Mouse (Mus musculus) embryonic facial prominence, embryonic 12.5 days (tissue): ENCODE measurements around the gene Gpr107. TPM values are rescaled to one million over a fixed set of nuclear protein-coding genes. Genes with fewer than 3 reads are reported as not detected.

Experiments used
- ATAC-seq: fragments of 200-750 bp; cut with Nextera tagmentation; 2 replicates; pipeline ENCODE4 v1.8.0; 2017; ENCODE audit not compliant: insufficient number of reproducible peaks, insufficient read depth, low FRiP score, low TSS enrichment
- H3K27ac ChIP-seq: fragments of 300-500 bp; sonication (generic); 2 replicates; pipeline ENCODE4 v1.5.1; 2016; ENCODE audit warnings: mild to moderate bottlenecking
- H3K27me3 ChIP-seq: fragments of 300-500 bp; sonication (generic); 2 replicates; pipeline ENCODE4 v1.6.1; 2016; ENCODE audit warnings: mild to moderate bottlenecking, moderate library complexity
- H3K36me3 ChIP-seq: fragments of 300-500 bp; sonication (generic); 2 replicates; pipeline ENCODE4 v1.6.1; 2016; ENCODE audit warnings: mild to moderate bottlenecking
- H3K4me1 ChIP-seq: fragments of 300-500 bp; sonication (generic); 2 replicates; pipeline ENCODE4 v1.6.1; 2016
- H3K4me2 ChIP-seq: fragments of 300-500 bp; sonication (generic); replicated peaks from 2 replicates; pipeline ENCODE4 v1.6.1; 2016; ENCODE audit warnings: mild to moderate bottlenecking, moderate library complexity
- H3K4me3 ChIP-seq: fragments of 300-500 bp; sonication (generic); 2 replicates; pipeline ENCODE4 v1.5.1; 2016; ENCODE audit warnings: mild to moderate bottlenecking
- H3K9ac ChIP-seq: fragments of 300-500 bp; sonication (generic); 2 replicates; pipeline ENCODE4 v1.6.1; 2016; ENCODE audit warnings: mild to moderate bottlenecking, moderate library complexity
- H3K9me3 ChIP-seq: fragments of 300-500 bp; sonication (generic); 2 replicates; pipeline ENCODE4 v1.6.1; 2016; ENCODE audit warnings: mild to moderate bottlenecking, moderate library complexity
- WGBS: fragments of 180-500 bp; shearing (Covaris S2); methylation state at CpG from one replicate; pipeline ENCODE4 v1.1.7; 2016; 5-methylcytosine and 5-hydroxymethylcytosine counted together
- polyA plus RNA-seq: library from polyadenylated mRNA; unstranded; fragments of >200 nt; fragmentation: Nextera tagmentation; extraction: Ambion mirVana; gene quantifications from 2 replicates; pipeline ENCODE4 v1.2.1, GENCODE M21; 2016

The Gpr107 gene
- polyA plus RNA-seq, 1 experiment from 2014 or later: 41.1 TPM

DNA sequence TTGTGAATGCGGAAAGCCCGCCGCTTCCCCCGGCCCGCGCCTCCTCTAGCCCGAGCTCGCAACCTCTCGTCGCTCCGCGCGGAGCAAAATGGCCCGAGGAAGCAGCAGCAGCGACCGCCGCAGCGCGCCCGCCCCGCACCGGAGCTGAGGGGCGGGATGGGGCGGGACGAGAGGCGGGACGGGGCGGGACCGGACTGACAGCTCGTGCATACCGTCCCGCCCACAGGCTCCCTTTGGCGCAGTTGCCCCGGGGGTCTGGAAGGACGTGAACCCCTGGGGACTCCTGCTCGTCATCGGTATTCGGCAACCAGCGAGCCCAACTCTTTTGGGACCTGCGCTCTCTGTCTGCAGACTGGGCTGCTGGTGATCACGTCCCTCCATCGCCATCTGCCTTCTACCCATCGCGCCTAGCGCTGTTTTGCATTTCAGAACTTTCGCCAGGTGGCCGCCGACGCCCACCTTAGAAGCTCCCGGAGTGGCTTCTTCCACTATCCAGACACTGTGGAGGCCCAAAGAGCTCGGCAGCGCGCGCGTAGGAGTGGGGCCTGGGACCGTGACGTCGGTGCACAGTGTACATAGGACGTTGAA lies 10.2 kb upstream of the Gpr107 start, which contains the start of gene Fnbp1:
Gene Fnbp1, minus strand, starts transcription at position 142 of the 588 bp plus-strand sequence.
- peaks cover 17% of the 10 kb centered on the region for H3K4me1 ChIP-seq
- no peaks in the 10 kb centered on the region for H3K9me3 ChIP-seq
- H3K36me3 ChIP-seq: 0 out of 2 replicates have a peak, but pooled peaks cover 4% of the 10 kb centered on the region
- ATAC-seq: peak; percentile 91
- peak within 1 kb of the TSS; percentile 91 for H3K9ac ChIP-seq
- H3K27ac ChIP-seq: peak within 1 kb of the TSS; percentile 84
- peak within 1 kb of the TSS; percentile 89 for H3K4me2 ChIP-seq
- H3K4me3 ChIP-seq: peak within 1 kb of the TSS; percentile 81
- H3K27me3 ChIP-seq: 0 out of 2 replicates have a peak, but pooled peaks cover 2% of the 10 kb centered on the region
- WGBS: 1% methylated on average over 59 of the region's 59 CpGs

DNA sequence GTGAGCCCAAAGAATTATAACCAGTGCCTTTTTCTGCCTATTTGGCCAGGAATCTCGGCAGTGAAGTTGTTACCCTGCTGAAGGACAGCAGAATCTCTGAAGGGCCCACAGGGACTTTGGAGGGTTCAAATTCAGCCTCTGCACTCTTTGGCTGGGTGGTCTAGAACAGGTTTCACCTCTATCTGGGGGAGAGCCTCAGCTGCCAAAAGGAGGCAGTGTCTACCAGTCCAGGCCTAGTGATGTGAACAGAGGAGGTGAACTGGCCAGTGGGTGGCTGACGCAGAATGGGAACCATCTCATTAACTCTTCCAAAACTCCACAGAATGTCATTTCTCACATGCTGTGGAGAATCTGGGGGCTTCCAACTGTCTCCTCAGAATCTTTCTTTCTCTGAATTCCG lies 9.6 kb upstream of the Gpr107 start:
- WGBS: 34% methylated on average over 3 of the region's 3 CpGs
- peak overlapping the region; percentile 84; the same call in 1 of the 2 replicates for H3K27ac ChIP-seq
- no peak overlapping the region for H3K9ac ChIP-seq

DNA sequence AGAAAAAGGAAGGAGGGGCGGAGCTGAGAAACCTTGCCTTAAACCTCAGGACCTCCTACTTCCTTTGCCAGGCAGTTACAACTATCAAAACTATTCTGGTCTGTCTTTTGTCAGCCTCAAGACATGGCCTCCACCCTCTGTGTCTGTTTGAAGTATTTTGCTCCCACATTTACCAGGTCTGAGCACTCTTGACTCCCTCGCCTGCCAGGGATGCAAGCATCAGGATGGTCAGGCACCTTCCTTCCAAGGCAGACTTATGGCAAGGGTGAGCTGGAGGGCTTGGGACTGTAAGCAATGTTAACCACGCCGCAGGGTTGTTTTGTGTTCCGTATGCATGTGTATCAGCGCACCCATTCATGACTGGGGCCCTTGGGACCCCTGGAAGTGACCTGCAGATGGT lies 8.8 kb upstream of the Gpr107 start:
- H3K27ac ChIP-seq: no peak overlapping the region
- ATAC-seq: no peak
- H3K36me3 ChIP-seq: peaks cover 12% of the 10 kb centered on the region; the same call in 1 of the 2 replicates
- H3K4me3 ChIP-seq: no peak overlapping the region
- no peak overlapping the region for H3K9ac ChIP-seq
- H3K9me3 ChIP-seq: no peaks in the 10 kb centered on the region
- H3K4me1 ChIP-seq: peaks cover 17% of the 10 kb centered on the region
- WGBS: 82% methylated on average over 6 of the region's 6 CpGs
- H3K4me2 ChIP-seq: no peak overlapping the region; the same call in 1 of the 2 replicates
- 0 out of 2 replicates have a peak, but pooled peaks cover 2% of the 10 kb centered on the region for H3K27me3 ChIP-seq

More for the DNA sequence above, 9.6 kb upstream of the Gpr107 start:
- peak overlapping the region; percentile 89 for H3K4me2 ChIP-seq
- 0 out of 2 replicates have a peak, but pooled peaks cover 6% of the 10 kb centered on the region for H3K36me3 ChIP-seq
- peaks cover 17% of the 10 kb centered on the region for H3K4me1 ChIP-seq
- no peaks in the 10 kb centered on the region for H3K9me3 ChIP-seq
- no peak for ATAC-seq
- peak overlapping the region; percentile 81 for H3K4me3 ChIP-seq
- H3K27me3 ChIP-seq: 0 out of 2 replicates have a peak, but pooled peaks cover 2% of the 10 kb centered on the region

DNA sequence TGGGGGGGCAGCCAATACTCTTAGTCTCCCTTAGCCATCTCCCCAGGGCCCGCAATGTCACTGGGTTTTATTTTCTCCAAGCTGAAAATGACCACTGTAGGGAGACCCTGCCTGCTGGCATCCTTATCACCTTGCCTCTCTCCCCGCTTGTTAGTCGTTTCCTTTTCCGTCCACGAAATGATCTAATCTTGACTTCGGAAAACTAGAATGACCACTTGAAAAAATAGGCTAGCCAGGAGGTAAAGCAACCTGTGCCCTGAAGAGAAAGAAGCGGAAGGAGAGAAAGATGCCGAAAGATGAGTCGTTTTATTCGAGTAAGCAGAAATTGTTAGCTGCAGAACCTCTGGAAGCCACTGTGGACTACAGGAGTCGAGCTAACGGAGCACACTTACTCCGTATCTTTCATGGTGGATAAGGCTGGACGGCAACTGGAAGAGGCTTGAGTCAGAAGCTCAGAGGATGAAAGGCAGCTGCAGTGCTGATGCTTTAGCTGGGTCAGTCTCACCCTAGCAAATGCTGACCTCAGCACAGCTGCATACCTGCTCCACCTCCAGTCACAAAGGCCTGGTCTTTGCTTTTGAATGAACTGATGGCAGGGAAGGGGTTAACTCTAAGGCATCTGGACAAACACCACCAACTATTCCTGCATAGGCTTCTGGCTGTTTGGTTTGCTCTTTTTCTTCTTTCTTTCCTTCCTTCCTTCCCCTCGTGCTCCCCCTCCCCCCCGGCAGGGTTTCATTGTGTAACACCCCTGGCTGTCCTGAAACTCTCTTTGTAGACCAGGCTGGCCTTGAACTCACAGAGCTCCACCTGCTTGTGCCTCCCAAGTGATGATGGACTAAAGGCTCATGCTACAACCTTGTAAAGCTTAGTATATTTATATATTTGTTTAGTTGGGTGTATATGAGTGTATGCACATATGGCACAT lies 8.1 kb upstream of the Gpr107 start:
- Histone ChIP-seq H3K36me3 (peaks cover 12% of the 10 kb centered on the region; the same call in 1 of the 2 replicates), H3K4me3 (no peak overlapping the region), H3K27me3 (0 out of 2 replicates have a peak, but pooled peaks cover 2% of the 10 kb centered on the region), H3K4me1 (peaks cover 17% of the 10 kb centered on the region), H3K9ac (no peak overlapping the region), H3K9me3 (no peaks in the 10 kb centered on the region), H3K27ac (no peak overlapping the region), H3K4me2 (no peak overlapping the region)
- no peak for ATAC-seq
- 81% methylated on average over 16 of the region's 16 CpGs for WGBS

DNA sequence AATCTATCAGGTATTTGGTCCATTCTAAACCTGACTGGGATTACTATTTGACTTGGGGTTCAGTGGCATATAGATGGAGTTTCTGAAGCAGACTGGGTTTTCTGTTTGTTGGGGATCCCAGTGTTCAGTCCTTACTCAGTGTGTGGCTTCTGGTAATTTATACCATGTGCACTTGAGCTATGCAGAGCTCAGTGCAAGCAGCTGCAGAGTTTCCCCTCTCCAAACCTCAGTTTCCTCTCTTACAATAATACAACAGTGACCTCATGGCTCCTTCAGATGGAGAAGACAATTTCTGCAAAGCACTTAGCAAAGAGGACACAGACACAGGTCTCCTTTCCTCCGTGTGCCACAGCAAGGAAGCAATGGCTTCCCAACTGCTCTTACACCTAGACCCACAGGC lies 7.2 kb upstream of the Gpr107 start:
- WGBS: 62% methylated on average over 1 of the region's 1 CpGs
- ATAC-seq: no peak
- H3K4me1 ChIP-seq: peaks cover 16% of the 10 kb centered on the region
- H3K9ac ChIP-seq: no peak overlapping the region
- peaks cover 15% of the 10 kb centered on the region; the same call in 1 of the 2 replicates for H3K36me3 ChIP-seq
- H3K4me3 ChIP-seq: no peak overlapping the region
- H3K27ac ChIP-seq: no peak overlapping the region
- no peak overlapping the region for H3K4me2 ChIP-seq
- H3K9me3 ChIP-seq: no peaks in the 10 kb centered on the region
- 0 out of 2 replicates have a peak, but pooled peaks cover 2% of the 10 kb centered on the region for H3K27me3 ChIP-seq

DNA sequence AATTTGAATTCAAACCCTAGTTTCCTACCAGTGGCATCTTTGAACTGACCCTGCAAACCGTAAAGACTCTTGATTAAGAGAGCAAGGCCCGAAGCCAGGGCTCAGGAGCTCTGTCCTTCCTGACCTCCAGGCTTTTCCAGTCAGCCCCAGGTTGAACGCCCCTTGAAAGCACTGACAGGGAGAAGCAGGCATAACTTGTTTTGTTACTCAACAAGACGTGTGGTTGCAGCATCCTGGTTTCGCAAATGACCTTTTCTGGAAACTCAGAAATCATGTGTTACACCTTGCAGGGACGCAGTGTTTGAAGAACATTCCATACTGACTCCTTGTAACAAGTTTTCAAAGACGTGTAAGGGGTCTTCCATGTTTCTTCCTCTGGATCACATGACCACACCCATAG lies 5.1 kb upstream of the Gpr107 start:
- 0 out of 2 replicates have a peak, but pooled peaks cover 2% of the 10 kb centered on the region for H3K27me3 ChIP-seq
- no peak for ATAC-seq
- no peak overlapping the region for H3K9ac ChIP-seq
- peaks cover 9% of the 10 kb centered on the region for H3K4me1 ChIP-seq
- H3K27ac ChIP-seq: no peak overlapping the region
- H3K36me3 ChIP-seq: peaks cover 19% of the 10 kb centered on the region; the same call in 1 of the 2 replicates
- no peaks in the 10 kb centered on the region for H3K9me3 ChIP-seq
- WGBS: 83% methylated on average over 7 of the region's 7 CpGs
- H3K4me2 ChIP-seq: no peak overlapping the region
- no peak overlapping the region for H3K4me3 ChIP-seq

DNA sequence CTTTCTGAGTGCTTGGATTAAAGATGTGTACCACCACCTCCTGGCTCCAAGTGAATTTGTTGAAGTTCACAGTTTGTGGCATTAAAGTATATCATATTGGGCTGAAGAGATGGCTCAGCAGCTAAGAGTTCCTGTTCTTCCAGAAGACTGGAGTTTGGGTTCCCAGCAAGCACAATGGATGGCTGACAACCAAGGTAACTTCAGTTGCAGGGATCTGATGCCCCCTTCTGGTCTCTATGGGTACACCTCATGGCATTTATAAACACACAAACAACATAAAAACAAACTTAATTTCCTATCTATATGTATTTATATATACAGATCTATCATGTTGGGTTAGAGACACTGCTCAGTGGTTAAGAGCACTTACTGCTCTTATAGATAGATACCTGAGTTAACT lies 1.4 kb upstream of the Gpr107 start:
- no peak overlapping the region for H3K27ac ChIP-seq
- no peak overlapping the region for H3K9ac ChIP-seq
- H3K4me3 ChIP-seq: no peak overlapping the region
- H3K27me3 ChIP-seq: no peaks in the 10 kb centered on the region
- H3K36me3 ChIP-seq: peaks cover 16% of the 10 kb centered on the region; the same call in 1 of the 2 replicates
- H3K9me3 ChIP-seq: no peaks in the 10 kb centered on the region
- peaks cover 15% of the 10 kb centered on the region; the same call in 1 of the 2 replicates for H3K4me1 ChIP-seq
- no peak for ATAC-seq
- H3K4me2 ChIP-seq: no peak overlapping the region

DNA sequence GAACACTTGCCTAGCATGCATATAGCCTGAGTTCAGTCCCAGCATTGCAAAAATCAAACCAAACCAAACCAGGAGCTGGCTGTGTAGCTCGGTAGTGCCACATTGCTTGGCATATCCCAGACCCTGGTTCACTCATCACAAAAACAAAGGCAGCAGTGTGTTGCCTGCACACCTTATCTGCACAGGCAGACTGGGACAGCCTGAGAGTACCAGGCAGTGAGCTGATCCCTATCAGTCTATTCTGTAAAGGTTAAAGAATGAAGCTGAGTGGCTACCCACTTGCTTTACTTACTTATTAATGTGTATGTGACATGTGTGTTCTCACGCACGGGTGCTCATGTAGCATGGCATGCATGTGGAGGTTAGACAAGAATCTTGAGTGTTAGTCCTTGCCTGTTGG lies 4.7 kb downstream of the Gpr107 start:
- Histone ChIP-seq H3K4me2 (no peak overlapping the region), H3K4me3 (no peak overlapping the region), H3K36me3 (peaks cover 3% of the 10 kb centered on the region; the same call in 1 of the 2 replicates), H3K27ac (no peak overlapping the region), H3K9ac (no peak overlapping the region), H3K4me1 (peaks cover 11% of the 10 kb centered on the region; the same call in 1 of the 2 replicates), H3K27me3 (no peaks in the 10 kb centered on the region), H3K9me3 (no peaks in the 10 kb centered on the region)
- 83% methylated on average over 3 of the region's 3 CpGs for WGBS
- ATAC-seq: no peak

DNA sequence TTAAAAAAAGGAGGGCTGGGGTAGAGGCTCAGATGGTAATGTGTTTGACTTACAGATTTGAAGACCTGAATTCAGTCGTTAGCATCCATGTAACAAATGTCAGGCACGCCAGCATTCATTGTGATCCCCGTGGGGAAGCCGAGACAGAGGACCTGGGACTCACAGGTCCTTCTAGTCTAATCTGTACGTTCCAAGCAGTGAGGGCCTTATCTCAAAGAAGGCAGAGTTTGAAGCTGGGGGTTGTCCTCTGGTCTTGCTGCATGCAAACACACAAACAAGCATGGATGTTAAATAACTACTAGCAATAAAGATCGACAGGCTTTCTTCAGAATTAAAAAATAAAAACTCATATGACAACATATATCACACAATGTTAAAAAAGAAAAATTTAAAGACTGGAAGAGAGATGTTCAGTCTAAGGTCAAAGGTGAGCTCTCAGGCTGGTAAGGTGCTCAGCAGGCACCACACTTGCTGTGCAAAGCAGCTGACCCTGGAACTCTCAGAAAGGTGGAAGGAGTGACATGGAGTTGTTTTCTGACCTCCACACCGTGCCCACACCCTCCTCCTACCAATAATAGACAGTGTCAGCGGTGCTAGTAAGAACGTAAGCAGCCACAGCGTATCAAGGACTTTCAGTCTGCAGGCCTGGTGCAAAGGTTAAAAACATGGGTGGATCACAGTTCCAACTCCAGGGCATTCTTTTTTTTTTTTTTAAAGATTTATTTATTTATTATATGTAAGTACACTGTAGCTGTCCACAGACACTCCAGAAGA lies 8.2 kb downstream of the Gpr107 start:
- no peak overlapping the region for H3K9ac ChIP-seq
- H3K36me3 ChIP-seq: peaks cover 3% of the 10 kb centered on the region; the same call in 1 of the 2 replicates
- H3K4me3 ChIP-seq: no peak overlapping the region
- H3K4me1 ChIP-seq: peaks cover 15% of the 10 kb centered on the region
- no peaks in the 10 kb centered on the region for H3K9me3 ChIP-seq
- no peak for ATAC-seq
- no peaks in the 10 kb centered on the region for H3K27me3 ChIP-seq
- no peak overlapping the region for H3K4me2 ChIP-seq
- 88% methylated on average over 10 of the region's 10 CpGs for WGBS
- no peak overlapping the region for H3K27ac ChIP-seq

DNA sequence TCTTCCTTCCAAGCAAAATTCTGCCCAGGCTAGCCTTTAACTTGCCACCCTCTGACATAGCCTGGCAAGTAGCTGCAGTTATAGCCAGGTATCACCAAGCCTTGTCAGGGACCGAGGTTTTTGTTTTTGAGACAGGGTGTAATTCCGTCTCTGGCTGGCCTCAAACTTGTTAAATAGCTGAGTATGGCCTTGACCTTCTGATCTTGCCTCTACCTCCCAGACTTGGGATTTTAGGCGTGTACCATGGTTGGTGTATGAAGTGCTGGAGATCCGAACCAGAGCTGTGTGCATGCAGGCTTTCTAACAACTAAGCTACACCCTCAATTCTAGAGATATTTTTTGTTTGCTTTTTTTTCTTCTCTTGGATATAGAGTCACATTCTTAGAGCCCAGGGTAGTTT lies 9.5 kb downstream of the Gpr107 start:
- no peak overlapping the region for H3K4me3 ChIP-seq
- whole genome bisulfite sequencing: 86% methylated on average over 4 of the region's 4 CpGs
- no peak overlapping the region for H3K4me2 ChIP-seq

More for the DNA sequence above, 9.5 kb downstream of the Gpr107 start:
- H3K27me3 ChIP-seq: no peaks in the 10 kb centered on the region
- no peak overlapping the region for H3K27ac ChIP-seq
- H3K9me3 ChIP-seq: no peaks in the 10 kb centered on the region
- no peak overlapping the region for H3K9ac ChIP-seq
- peaks cover 18% of the 10 kb centered on the region for H3K4me1 ChIP-seq
- ATAC-seq: no peak
- H3K36me3 ChIP-seq: peaks cover 3% of the 10 kb centered on the region; the same call in 1 of the 2 replicates
